Mouse (Mus musculus): Measurements from ENCODE around the gene Sypl. TPM values are rescaled to one million over a fixed set of nuclear protein-coding genes. Genes with fewer than 3 reads are reported as not detected.

Sypl gene
- total RNA-seq, 2 experiments from 2014 or later, result 37.2 to 41.0 TPM

Other genes starting within 250 kb of the Sypl start
- gene Nampt, start 134.3 kb upstream of the Sypl start, total RNA-seq (2021), result 10 to 100 TPM; 43.0 to 45.0 TPM
- 1 to 10 TPM in 1 of 2 experiments, under 1 TPM in 1; 0.76 to 2.5 TPM for gene Cdhr3, start 139.0 kb downstream of the Sypl start, total RNA-seq (2021)
- 10 to 100 TPM; 46.3 to 47.5 TPM for gene Atxn7l1, start 193.8 kb downstream of the Sypl start, total RNA-seq (2021)